Mouse (Mus musculus): Measurements from ENCODE around the gene Daam1.

DNA sequence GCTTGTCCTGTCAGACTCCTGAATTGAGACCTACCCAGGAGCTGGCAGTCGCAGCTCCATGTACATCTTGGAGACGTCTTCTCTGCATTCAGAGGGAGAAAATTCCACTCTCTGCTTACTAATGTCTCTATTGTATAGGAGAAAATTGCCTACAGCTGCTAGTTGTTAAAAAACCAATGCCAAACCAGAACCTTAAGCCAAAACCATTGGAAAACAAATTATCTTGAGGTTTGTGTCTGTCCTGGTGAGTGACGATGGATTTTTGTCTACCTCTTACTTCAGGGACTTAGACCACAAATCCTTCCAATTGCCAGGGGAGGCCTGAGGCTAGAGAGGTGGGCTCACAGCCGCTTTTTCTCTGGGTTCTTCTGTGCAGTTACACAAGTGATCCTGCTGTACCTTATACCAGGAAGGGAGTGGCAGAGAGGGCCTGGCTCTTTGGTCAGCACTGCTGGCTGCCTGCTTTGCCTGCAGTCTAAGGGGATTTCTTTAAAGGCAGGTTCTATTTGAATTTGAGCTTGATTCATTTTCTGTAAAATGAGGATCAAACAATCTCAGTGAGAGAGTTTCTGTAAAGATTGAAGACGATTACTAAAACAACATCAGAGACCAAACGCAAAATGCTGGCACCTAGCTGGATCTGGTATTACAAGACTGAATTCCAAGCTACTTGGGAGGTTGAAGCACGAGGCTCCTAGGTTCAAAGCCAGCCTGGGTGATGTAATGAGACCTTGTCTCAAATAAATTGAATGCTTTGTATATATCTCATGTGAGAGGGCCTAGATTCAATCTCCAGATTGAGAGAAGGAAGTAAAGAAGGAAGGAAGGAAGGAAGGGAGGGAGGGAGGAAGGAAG is 68.0 kb downstream of the Daam1 start:
- TF ChIP-seq CTCF (IDR thresholded peaks at IDR 0.05; ENCODE audit: extremely low read depth, insufficient read depth, low read length) = no peak
- TF ChIP-seq POLR2A (IDR thresholded peaks at IDR 0.05; ENCODE audit: extremely low read depth, insufficient read depth, low read length) = no peak

Data from cortical plate, adult 2 months (tissue).